Mouse (Mus musculus) spleen, embryonic (tissue): Measurements from ENCODE around the gene Pacs1.
"Not testable (repeated sequence)": the region's sequence is repeated elsewhere in the genome, so short reads cannot be mapped to it uniquely, and the experiment has no call there.

Experiments
- CTCF ChIA-PET: fragments of 350-600 bp; sonication (Branson Sonifier 250); formaldehyde crosslinking; loops from one replicate; lab custom pipeline; 2022; lab: Charles Lee

Pacs1 gene

DNA sequence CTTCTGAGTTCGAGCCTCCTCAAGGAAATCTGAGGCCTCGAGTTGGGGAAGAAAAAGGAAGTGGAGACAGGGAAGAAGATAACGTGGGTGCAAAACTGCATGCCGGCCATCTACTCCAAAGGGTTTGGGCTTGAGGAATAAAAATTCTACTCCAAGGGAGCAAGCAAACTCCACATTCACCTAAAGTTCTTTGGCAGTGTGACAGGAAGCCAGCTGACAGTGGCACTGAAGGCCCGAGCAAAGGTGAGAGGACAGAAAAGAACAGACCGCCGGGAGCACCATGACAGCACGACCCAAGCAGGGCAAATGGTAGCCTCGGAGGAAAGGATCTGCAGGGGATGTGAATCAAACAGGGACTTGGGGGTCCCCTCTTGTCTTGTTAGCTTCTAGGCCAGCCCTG, 166.8 kb downstream of the Pacs1 start:
- CTCF ChIA-PET, result no interaction called here

DNA sequence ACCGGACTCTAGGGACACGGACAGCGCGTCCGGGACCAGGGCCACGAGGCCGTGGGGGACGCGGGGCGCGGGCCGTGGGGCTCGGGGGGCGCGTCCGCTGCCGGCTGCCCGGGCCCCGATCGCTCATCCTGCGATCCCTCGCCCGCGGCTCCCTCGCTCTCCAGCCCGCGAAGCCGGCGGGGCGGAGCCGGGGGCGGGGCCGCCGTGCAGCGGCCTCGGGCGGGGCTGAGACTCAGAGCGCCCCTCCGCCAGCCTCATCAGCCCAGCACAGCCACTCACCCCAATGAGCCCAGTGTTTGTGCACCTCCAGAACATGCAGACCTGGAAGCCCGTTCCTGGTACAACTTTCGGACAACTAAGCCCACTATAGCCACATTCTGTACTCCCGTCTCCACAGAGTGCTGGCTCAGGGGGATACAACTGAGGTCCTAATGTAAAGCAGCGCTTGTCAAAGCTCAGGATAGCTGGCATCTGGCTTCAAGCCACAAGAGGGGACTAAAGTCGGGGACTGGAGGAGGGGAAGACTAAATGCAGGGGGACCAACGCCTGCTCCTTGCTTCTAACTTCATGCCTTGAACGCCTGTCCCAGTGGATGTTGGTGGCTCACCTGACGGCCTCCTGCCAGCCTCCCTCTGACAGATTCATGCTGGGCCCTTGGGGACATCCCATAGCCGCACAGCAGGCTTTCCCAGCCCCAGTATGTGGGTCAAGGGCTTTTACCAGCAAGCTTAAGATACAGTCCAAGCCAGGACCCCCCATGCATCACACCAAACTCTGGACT, 174.4 kb downstream of the Pacs1 start, which contains the start of gene Cnih2:
Gene Cnih2 (minus strand): TSS at position 159 of the 781 bp plus-strand sequence.
- CTCF ChIA-PET, result interaction anchor here (1.3 kb wide), 1 partner anchor 44 kb away, joined by 3 read pairs; no protein-coding TSS in a partner anchor

DNA sequence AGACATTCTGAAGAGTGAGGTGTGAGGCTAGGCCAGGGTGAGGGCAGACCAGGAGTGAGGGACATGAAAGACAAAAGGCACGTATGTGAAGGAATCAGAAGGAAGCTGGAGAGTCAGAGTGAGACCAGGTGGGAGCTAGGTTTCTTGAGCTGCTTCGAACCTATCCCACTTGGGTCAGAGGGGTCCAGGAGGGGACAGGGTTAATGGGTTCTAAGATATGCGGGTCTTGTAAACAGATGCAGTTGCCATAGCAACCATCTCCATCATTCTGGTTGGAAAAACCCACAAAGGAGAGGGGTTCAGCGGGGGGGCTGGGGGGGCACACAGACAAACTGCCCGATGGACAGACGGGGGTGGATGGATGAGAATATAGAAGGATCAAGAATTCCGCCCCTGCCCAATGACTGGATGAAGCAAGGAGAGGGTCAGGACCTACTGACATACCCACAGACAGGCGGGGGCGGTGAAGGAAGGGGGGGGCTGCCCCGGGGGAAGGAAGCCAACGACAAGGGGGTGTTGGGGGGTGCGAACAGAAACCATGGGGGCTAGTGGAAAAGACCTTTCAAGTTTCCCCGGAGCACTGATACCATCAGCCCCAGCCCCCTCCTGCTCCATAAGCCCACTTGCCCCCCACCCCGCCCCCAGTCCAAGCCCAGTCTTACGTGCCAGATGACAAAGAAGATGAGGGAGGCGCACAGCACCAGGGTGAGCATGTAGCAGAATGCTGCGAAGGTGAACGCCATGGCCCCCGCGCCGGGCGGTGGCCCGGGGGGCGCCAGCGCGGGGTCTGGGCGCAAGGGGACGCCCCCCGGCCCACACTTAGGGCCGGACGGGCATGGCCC, 175.2 kb downstream of the Pacs1 start:
- CTCF ChIA-PET, result interaction anchor here (0.5 to 0.6 kb wide), 4 partner anchors 66 to 1215 kb away, joined by 3 to 9 read pairs (median 4); no protein-coding TSS in a partner anchor

DNA sequence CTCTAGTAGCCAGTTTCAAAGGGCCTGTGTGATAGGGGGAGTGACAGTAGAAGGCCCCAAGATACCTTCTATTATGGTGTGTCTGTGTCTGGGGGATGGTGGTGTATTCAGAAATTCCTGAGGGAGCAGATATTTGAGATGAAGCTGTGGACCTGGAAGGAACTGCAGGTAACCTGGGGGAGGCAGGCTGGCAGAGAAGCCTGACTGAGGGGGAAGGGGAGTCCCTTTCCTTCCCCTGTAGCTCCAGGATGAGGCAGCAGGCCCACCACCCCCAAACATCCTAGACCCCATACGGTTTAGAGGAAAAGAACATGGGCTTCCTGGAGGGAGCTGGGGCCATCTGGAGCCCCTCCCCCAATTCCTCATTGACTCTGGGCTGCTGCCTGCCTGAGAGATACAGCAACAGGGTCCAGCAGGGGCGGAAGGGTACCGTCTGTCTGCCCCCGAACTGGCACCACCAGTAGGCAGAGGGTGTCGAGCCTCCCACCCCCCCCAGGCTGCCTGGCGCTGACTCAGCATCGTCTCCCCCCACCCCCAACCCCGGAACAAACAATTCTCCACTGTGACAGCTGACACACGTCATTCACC, 176.9 kb downstream of the Pacs1 start:
- CTCF ChIA-PET, result no interaction called here

DNA sequence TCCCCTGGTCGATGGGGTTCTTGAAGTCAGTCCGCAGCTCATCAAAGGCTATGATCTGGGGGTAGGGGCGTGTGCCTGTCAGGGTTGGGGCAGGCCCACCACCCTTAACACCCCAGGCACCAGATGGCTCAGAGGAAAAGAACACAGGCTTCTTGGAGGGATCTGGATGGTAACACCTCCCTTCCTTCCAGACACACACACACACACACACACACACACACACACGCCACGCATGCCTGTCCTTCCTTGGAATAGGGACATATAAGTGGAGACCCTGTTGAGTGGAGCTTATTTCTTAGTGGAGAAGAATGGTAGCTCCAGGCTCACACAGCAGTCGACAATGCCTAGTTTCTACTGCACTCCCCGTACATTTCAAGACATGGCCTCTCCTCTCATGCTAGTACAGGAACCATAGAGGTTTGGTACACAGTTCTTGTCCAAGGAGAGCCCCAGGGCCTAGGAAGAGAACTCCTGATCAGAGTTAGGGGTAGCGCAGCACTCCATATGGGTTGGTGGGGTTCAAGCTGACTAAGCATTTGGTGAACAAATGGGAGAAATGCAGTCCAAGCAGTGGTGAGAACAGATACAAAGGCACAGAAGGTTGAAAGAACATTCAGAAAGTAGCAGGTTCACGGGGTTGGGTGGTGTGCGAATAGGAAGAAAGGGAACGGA, 178.0 kb downstream of the Pacs1 start:
- CTCF ChIA-PET, result no interaction called here

DNA sequence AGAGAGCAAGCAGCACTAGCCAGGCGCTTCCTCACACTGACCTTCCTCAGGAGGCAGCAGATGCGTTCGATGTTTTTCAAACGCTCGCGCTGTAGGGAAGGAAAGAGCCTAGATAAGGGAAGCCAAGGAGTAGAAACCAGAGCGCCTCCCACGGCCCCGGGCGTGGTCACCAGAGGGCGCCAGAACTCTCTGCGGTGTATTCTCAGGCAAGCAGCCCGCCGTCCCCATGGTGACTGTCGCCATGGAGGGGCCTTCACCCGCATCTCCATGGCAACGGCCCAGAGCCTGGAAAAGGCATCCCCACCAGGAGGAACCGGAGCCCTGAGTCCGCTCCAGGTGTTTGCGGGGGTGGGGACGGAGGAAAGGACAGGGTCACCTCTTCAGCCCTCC, 178.7 kb downstream of the Pacs1 start:
- CTCF ChIA-PET, result no interaction called here

DNA sequence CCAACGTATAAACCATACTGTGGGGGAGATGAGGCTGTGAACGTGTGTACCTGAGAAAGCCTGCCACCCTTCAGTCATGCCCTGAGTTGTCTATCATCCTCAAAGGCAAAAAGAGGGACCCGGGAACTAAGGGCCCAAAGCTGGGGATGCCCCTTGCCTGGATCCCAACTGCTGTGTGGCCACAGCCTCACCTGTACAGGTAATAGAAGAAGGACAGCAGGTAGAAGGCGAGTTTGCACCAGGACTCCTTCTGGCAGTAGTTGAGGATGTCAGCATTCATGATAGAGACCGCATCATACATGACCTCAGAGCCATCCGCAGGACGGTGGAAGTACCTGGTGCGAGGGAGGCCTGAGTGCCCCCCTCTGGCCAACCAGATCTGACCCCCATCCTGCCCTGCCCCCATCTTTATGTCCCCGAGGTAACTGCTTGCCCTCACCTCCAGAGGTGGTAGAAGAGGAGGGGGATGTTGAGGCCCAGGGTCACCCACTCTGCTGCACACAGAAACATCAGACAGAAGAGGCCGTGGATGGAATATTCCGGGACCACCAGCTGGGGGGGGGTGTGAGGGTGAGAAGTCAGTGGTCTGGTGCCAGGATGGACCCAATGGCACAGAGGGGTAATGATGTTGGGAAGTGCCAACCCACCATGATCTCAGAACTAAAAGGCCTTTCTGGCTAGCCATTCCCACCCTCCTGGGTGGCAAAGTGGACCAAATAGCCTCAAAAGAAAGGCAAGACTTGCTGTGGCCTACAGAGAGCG, 179.3 kb downstream of the Pacs1 start:
- CTCF ChIA-PET, result no interaction called here

DNA sequence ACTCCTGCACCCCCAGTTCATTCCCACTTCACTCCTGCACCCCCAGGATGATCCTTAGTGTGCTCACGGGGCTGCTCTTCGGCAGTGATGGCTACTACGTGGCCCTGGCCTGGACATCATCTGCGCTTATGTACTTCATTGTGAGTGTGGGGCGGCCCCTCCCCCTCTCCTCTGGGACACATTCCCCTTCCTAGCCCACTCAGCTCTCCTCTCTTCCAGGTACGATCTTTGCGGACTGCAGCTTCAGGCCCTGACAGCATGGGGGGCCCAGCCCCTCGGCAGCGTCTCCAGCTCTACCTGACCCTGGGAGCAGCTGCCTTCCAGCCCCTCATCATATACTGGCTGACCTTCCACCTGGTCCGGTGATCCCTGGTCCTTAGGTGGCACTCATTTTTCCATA, 180.8 kb downstream of the Pacs1 start:
- CTCF ChIA-PET, result no interaction called here

DNA sequence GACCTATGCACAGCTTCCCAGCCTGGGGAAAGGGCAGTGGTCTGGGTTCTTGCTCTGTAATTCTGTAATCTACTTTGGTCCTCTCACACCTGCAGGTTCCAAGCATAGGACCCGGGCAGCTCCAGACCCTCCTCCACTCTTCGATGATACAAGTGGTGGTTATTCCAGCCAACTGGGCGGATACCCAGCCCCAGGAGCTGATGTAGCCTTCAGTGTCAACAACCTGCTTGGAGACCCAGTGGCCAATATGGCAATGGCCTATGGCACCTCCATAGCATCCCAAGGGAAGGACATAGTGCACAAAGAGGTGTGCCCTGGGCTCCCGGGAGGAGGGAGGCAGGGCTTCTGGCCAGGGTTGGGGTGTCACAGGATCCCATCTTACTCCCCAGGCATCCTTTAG, 183.6 kb downstream of the Pacs1 start:
- CTCF ChIA-PET, result interaction anchor here (0.5 to 0.9 kb wide), 3 partner anchors 13 to 1751 kb away, joined by 3 to 7 read pairs (median 4); no protein-coding TSS in a partner anchor

DNA sequence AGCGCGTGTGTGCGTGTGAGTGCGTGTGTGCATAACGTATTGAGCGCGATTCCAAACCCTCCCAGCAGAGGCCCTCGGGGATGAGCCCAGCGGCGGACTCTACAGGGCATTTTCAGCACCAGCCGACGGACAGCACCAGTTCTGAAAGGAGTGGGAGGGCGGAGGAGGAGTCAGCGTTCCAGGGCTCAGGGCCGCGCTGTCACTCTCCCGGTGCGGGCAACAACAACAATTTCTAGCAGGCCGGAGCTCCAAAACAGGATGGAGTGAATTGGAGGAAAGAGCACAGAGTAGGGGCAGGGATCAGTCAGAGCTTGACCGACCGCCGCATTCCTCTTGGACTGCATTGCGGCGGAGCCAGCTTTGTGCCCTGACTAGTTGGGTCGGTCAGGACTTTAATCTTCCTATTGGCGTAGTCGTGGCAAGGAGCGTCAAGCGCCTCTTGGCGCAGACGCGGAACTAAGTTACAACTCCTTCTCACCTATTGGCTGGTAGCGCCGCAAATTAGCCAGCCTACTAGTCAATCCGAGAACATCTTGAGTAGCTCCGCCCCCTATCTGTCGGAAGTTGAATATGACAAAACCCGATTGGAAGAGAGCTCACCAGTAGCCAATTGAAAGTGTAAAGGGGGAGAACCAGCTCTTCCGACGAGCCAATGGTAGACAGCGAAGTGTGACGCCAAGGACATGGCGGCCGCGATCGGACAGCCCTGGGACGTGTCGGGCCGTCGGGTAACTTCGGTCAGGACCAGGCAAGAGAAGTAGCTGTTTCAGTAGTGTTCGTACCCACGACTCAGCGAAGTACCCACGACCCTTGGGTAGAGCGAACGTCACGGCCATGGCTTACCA, 184.8 kb downstream of the Pacs1 start, which contains the start of gene Yif1a:
Gene Yif1a (plus strand): TSS at position 655 of the 845 bp plus-strand sequence.
- CTCF ChIA-PET, result no interaction called here

DNA sequence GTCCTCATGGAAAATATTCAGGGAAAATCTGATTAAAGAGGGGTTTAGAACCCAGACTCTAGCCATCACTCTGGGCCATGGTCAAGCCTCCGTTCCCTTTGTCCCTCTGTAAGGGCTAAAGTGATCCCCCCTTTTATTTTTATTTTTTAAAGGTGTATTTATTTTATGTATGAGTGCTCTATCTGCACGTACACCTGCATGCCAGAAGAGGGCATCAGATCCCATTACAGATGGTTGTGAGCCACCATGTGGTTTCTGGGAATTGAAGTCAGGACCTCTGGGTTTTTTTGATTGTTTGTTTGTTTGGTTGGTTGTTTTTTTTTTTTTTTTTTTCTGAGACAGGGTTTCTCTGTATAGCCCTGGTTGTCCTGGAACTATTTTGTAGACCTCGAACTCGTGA, 186.4 kb downstream of the Pacs1 start:
- CTCF ChIA-PET, result not testable (repeated sequence)

DNA sequence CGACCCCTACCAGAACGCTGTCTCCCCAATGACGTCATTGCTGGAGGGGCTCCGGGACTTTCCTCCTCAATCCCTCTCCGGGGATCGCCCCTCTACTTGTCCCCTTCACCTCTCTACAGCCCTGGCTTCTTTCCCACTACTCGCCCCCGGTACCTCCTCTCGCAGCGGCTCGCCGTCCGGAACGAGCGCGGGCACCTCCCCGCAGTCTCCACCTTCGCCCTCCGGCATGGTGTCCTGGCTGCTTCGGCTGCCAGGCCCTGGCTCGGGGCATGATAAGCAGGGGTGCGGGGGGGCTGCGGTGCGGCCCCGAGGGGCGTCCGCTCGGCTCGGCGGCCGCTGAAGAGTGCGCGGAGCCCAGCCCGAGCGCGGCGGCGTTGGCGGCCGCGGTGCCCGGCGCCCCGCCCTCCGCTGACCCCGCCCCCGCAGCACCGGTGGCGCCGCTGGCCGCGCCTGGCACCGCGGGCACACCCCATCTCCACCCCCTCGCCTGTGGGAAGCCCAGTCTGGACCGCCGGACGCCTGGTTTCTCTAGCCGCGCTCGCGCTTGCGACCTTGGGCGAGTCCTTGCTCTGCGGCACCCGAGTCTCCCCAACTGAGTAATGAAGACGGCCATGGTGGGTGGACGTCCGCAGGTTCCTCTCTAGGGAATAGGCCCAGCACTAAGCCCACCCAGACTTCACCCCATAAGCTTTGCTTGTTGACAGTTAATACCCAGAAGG, 187.6 kb downstream of the Pacs1 start, which contains the start of gene Tmem151a:
Gene Tmem151a (minus strand): TSS at position 387 of the 719 bp plus-strand sequence.
- CTCF ChIA-PET, result no interaction called here

DNA sequence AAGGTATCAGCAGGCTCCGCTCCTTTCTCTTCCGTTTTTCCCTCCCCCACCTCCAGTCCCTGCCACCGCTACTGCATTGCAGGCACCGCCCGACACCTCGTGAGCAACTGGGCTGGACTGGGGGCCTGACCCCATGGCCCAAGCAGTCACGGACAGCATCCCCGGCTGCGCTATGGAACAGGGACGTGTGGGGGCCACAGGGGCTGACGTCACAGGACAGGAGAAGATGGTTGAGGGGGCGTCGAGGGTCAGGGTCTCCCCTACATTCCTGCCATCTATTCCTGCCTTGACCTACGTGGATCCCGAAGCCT, 188.1 kb downstream of the Pacs1 start:
- CTCF ChIA-PET, result no interaction called here

DNA sequence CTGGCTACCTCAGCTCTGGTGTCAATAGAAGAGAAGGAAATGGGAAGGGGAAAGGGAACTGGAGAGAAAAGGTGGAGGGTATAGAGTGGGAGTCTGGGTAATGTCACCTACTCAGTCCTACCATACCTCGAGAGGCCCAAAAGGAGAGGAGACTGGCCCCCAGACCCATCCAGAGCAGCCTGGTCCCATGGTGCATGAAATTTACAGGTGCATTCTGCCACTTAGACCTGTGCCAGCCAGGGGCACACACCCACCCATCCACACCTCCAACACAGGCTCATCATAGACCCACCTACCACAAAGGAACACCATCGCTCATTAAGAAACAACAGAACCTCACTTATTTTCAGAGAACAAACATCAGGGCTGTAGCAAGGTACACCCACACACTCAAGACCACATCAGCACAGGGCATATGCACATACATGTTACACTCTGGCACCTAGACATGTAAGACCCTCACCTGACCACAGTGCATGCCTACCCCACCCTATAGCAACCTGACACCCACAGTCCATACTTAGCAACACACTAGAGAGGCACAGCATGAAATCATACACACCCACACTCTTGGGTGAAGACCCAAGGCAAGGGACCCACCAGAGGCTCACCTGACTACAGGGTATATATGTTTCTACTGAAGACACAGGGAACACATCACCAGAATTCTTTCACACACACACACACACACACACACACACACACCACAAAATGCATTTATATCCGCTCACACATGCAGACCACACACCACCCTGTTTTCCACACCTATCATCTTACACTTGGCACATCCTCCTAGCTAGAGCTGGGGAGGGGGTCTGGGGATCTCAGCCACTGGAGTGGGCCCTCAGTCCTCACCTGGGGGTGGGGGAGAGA, 188.7 kb downstream of the Pacs1 start:
- CTCF ChIA-PET, result interaction anchor here (0.5 kb wide), 1 partner anchor 106 kb away, joined by 16 read pairs; no protein-coding TSS in a partner anchor
